Mouse (Mus musculus) regulatory T cell (primary cell): ENCODE data around the gene Bnip3.

ENCODE experiments used
- in situ Hi-C: fragments of 300-600 bp; cut with MboI, MseI; formaldehyde crosslinking; loops from one replicate; pipeline ENCODE4 v1.15.1; 2025; ENCODE audit warnings: high pct_unique_total_duplicates

Bnip3 gene

DNA sequence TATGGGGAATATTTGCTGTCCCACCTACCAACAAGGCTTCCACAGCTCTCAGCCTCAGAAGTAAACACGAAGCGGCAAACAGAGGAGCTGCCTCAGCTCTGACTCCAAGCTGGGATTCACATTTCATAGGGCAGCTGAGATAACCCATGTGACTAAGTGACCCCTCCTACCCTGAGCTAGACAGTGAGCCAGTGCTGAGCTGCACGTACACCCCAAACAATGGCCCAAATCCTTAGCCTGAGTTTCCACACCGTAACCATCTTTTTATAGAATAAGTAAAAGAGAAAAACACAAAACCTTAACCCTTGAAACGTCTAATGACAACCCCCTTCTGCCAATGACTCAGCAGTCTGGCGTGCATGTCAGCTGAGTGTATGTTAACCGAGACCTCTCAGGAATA is 2.3 kb downstream of the Bnip3 start:
- in situ Hi-C loops = loop anchor here (25.0 kb wide), 1 partner anchor 1230 kb away; the partner anchor contains the start of gene Mtg1

DNA sequence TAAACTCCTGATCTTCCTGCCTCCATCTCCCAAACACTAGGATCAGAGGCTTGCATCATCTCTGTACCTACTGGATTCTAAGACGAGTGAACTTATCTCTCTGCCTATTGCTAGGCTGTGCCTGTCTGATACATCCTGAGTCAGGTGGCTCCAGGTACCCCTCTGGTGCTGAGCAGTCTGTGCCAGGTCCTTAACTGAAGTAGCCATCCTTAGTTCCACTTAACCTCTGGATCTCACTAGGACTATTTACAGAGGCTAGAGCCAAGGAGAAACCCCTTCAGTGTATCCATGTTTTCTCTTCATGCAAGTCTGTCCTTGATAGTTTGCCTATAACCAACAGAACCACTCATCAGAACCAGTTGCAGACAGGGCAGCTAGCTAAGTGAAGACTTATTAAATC is 2.9 kb downstream of the Bnip3 start:
- in situ Hi-C loops = loop anchor here (25.0 kb wide), 1 partner anchor 1231 kb away; the partner anchor contains the start of gene Mtg1

DNA sequence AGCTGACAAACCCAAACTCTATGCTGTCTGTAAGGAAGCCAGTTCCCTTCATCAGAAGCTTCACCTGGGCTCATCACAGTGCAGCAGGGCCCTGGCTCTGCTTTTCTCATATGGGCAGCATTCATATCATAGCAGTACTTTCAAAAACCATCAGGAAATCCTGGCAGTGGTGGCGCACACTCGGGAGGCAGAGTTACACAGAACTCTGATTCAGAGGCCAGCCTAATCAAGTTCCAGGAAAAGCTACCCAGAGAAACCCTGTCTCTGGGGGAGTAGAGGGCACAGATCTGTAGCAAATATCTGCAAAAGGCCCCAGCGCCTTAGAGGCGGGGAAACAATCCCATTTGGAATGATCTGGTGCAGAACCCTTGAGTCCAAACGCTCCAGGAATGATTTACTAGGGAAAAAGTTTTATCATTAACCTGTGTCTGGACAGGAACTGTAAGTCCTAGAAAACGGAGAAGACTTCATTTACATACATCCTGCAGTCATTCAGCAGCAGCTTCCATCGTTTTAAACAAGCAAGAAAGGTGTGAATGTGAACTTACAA is 5.4 kb downstream of the Bnip3 start:
- in situ Hi-C loops = loop anchor here (25.0 kb wide), 1 partner anchor 1233 kb away; the partner anchor contains the start of gene Mtg1

DNA sequence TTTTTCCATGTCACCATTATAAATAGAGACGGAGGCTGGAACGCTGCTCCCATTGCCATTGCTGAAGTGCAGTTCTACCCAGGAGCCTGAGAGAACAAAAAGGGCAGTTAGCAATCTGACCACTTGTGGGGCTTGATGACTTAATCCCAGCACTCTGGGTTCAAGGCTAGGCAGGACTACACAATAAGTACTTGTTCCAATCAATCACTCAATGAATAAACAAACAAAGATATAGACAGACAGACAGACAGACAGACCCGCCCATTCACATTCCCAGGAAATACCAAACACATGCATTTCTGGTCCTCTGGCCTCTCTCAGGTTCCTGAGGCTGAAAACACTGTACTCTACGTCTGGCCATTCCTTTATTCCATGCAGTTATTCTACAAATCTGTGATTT is 10.6 kb downstream of the Bnip3 start:
- in situ Hi-C loops = no loop called here

DNA sequence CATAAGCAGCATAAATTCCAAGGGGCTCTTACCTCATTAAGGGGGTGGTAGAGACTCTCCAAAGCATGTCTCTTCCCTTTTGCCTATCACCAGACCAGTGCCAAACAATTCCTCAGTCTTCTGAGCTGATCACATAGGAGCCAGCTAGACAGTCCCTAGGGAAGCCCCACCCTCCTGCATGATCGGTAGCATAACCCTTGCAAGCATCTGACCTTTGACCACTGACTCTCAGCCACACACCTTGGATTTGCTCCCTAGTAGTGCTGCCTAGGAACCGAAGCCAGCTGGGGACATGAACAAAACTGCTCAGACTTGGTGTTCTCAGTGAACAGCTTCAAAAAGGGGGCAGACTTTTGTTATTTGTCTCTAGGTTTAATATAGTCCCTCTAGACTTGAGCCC is 11.2 kb downstream of the Bnip3 start:
- in situ Hi-C loops = no loop called here

DNA sequence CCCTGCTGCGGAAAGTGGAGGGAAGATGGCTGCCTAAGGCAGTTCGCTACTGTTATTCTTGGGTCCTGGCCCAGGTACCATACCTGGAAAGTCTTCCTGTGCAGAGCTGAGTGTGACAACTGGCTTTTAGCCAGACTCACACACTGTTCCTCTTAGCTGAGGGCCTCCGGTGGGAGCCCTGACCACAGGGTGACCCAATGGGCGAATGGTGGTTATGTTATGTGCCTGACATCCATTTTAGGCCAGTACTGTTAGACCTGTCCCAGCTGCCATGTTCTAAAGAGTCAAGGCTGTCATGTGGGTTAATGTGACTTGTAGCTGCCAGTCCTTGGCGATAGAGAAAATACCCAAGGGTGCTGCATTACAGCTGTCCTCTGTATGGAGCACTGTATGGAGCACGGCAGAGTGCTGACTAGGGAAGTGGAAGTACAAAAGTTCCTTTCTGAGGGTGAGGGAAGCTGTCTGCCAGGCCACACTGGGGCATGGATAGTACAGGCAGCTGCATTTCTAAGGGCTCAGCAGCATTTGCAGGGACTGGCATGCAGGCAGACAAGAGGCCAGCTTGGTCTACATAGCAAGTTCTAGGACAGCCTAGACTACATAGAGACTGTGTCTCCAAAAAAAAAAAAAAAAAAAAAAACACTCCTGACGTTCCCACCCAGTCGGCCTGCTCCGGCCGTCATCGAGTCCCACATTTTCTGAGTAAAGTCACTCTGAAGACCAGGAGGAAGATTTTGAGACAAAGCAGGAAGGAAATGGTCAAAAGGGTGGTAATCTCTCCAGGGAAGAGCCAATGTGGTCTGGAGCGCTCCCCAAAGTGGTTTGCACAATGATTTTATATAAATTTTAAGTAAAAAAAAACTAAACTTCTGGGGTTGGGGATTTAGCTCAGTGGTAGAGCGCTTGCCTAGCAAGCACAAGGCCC is 23.7 kb downstream of the Bnip3 start:
- in situ Hi-C loops = no loop called here

DNA sequence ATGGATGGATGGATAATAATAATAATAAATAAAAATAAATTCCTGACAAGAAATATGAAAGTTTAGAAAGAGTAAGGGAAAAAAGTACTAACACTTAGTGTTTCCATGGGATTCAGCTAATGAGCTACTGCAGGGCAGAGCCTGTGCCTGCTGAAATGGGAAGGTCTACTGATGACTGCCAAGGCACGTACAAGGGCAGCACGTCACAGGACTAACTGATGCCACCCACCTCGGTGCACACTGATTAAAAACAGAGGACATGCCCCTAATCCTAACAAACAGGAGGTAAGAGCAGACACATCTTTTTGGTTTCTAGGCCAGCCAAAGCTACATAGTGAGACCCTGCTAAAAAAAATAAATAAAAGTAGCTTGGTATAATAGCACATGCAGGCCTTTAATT is 25.6 kb downstream of the Bnip3 start:
- in situ Hi-C loops = no loop called here

DNA sequence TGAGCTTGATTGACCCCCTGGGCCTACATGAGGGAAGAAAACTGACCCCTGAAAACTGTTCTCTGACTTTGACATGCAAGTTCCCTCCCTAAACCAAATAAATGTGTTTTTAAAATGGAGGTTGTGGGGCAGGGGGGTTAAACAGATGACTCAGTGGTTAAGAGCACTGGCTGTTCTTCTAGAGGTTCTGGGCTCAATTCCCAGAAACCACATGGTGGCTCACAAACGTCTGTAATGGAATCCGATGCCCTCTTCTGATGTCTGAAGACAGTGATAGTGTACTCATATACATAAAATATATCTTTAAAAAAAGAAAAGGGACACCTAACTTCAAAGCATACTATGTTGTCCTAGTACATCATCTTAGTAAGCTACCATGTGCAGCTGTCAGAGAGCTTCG is 34.3 kb downstream of the Bnip3 start:
- in situ Hi-C loops = no loop called here

DNA sequence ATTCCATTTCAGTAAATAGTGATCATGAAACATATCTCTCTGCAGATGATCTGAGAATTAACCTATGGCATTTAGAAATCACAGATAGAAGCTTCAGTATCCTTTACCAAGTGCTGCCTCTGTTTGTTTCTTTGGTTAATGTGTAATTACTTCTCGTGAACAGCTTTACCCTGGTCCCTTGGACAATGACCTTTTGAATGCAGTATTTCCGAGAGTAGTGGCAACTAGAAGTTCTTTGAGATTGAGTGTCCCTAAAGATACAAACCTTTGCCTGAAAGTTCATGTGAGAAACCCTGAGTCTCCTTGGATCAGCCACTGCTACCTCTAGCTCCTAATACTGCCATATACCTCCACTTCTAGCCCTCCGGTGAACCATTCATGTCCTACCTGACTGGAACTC is 36.4 kb downstream of the Bnip3 start:
- in situ Hi-C loops = no loop called here

DNA sequence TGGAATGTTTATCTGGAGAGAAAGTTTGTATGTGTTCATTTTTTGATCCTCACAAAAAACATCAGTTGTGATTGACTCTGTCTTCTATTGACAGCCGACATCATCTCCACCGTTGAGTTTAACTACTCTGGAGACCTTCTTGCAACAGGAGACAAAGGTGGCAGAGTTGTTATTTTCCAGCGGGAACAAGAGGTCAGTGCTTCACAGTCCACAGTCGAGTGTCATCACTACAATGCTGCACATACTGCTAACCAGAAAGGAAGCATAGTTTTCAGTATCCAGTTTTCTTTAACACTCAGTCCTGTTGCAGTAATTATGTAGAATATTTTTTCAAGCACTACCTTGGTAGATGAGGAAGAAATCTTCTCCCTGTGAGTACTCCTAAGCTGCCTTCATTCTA is 41.0 kb downstream of the Bnip3 start:
- in situ Hi-C loops = no loop called here

DNA sequence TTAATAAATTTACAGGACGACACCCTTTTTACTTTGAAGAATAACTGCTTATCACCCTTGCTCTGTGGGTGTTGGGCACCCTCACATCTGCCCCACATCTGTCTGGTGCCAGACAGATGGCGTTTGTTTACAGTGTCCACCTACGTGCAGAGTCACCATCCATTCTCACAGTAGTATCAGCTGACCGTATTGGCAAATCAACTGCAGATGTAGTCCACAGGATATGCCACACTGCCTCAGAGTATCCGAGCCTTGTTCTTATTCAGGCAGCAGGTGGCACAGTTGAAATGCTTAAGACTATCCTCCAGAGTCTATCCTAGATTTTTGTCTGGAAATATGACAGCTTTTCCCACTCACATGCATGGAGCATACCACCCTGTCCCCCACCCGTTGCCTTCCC is 42.0 kb downstream of the Bnip3 start:
- in situ Hi-C loops = no loop called here

DNA sequence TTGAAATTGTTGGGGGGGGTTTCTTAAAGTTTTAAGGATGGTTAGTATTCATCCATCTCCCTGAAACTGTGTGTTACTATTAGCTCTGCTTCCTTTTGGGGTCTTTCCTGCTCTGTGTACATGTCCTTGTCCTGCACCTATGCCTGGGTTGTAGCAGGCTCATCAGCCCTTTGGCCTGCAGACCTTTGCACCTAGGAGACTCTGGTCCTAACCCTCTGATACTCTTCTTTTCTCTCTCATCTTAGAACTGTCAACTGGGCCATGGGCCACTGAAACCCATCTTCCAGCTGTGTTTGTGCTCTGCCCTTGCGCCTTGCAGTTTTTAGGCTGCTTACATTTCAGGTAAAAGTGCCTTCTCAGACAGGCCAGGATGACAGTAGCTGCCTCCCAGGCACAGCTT is 44.5 kb downstream of the Bnip3 start:
- in situ Hi-C loops = no loop called here

DNA sequence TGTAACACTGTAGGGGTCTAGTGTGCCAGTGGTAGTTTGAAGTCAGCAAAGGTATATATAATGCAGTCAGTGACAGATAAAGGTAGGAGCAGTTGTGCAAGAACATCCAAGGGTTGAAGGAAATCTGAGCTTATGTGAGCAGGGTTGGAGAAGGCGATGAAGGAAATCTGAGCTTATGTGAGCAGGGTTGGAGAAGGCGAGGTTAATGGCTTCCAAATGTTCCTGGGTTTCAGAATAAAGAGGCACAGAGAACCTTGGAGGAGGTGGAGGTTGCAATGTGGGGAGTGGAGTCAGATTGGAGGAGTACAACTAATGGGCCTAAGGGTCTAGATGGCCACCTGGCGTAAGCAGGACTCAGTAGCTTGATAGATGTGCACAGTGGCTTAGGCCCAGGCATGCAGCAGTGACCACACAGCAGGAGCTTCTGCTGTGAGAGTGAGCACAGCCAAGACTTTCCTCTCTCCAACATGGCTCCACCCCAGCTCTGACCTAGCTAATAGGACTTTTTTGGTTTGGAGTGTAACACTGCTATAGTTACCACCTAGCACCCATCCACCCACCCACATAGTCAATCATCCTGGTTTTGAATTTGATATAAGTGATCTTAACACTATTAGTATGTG is 45.3 kb downstream of the Bnip3 start:
- in situ Hi-C loops = no loop called here

DNA sequence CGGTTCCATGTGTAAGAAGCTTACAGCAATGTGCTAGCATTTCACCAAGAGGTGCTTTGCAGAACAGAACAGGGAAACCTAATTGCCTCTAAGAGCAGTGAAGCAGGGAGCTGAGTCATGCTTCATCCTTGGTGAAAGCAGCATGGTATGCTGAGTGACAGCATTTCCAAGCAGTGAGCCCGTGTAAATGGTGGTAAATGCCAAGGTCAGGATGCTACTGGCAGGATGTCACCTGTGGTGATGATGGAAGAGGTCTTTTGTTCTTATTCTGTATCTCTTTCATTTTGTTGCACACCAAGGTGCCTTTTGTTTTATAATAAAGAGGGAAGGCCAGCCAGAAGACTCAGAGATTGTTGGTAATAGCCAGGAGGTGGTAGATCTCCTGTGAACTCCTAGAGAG is 52.6 kb downstream of the Bnip3 start:
- in situ Hi-C loops = no loop called here

DNA sequence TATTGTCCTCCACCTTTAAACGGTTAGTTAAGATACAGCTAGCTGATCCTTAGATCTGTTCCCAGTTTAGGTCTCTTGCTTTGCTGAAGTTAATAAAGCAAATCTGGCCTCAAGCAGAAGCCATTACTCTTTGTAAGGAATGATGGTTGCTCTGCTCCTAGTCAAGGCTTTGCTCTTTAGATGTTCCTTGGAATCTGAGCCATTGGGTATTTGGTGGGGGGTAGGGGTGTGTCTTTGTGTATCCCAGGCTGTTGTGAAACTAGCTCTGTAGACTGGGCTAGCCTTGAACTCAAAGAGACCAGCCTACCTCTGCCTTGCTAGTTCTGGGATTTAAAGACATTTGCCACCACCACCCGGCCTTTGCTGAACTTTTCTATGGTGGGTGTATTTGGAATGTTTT is 55.1 kb downstream of the Bnip3 start:
- in situ Hi-C loops = no loop called here

DNA sequence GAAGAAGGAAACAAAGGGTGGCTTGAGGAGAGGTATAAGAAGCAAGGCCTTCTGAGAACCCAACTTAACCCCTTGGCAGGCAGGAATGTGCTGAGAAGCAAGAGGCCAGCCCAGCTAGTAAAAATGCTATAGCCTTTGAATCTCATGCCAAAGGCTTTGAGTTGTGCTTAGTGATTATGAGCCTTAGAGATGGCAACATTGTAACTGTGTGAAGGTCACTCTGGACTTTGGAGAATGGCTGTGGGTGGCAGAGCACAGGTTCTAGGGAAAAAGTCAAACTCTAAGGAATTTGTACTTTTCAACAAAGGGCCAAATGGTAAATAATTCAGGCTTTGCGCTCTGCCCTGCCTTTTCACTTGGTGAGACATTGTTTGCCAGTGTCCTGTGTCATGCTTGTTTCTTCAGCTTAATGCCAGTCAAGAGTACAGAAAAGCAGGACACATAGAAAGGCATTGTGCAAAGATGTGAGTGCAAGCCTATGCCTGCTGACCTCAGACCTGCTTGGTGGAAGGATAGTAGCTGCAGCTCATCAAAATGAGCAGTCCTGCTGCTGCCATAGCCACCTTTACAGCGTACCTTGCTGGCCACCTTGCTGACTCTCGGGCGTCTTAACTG is 55.8 kb downstream of the Bnip3 start:
- in situ Hi-C loops = no loop called here

DNA sequence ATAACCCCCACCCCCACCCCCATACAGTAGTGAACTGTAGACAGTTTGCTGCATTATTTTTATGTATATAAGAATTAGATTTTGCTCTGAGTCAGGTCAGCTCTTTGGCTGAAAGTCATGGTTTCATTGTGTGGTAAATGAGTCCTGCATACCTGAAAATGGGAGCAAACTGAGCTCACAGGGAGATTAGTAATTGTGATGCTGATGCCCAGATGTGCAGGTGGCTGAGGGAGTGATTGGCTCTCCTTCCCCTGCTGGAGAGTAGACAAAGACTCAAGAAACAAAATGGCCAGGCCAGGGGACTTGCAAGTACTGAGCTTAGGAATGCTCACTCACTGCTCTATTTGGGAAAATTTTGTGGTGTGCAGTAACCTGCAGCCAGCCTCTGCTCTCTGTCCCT is 59.2 kb downstream of the Bnip3 start:
- in situ Hi-C loops = no loop called here

DNA sequence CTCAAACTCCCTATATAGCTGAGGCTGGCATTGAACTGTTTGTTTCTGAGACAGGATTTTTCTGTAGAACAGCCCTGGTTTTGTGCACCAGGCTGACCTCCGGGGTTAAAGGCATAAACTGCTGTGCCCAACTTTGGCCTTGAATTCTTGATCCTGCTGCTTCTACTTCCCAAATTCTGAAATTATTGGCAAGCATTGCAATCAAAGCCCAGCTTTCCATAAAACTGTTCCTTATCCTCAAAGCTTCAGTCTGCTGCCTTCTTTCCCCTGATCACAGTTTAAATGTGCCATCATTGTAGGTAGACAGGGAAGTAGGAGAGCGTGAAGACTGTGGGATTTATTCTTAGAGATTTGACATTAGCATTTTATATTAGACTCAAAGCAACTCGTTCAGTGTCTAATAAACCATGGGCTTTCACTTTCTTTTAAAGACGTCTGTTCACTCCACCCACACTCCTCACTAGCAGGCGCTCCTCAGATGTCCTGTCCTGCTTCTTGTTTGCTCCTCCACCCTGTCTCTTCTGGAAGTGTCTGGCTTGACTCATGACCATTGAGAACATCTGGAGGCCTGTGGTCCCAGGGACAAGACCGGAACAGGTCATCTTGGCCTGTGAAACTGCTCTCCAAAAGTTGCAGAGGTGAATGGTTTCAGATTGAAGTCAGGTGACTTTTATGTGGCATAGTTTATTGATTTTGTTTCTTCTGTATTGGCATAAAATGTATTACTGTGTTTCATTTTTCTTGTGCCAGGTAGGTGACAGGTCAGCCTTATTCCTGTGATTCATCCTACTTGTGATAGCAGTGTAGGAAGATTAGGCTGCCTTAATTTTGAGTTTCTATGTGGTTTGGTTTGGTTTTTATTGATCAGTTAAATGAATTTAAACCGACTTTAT is 61.0 kb downstream of the Bnip3 start:
- in situ Hi-C loops = loop anchor here (5.0 kb wide), 1 partner anchor 364 kb away; the partner anchor contains the start of genes Lrrc27 and Stk32c

DNA sequence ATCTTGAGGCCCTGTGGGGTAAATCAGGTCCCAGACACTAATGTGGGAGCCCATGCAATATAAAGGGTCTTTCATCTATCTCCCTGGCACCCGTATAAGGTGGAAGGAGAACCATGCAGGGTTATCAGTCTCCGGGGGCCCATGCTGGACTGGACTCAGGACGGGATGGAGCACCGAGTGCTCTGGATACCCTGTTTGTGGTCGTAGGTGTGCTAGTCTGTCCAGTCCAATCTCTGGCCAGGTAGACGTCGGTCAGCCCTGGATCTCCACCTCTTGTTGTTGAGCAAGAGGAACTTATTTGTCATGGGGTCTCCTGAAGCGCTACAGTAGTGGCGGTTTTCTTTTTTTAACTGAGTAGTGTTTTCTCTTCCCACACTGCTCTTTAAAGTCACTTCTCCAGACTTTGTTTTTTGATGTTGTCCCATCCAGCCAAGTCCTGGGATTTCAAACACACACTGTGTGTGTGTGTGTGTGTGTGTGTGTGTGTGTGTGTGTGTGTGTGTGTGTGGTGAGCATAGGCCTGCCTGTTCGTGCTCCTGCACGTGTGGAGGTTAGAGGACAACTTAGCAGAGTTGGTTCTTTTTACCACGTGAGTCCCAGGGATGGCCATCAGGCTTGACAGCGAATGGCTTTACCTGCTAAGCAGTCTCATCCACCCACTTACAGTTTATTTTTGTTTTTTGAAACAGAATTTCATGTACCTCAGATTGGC is 61.8 kb downstream of the Bnip3 start:
- in situ Hi-C loops = loop anchor here (5.0 kb wide), 1 partner anchor 365 kb away; the partner anchor contains the start of genes Lrrc27 and Stk32c

DNA sequence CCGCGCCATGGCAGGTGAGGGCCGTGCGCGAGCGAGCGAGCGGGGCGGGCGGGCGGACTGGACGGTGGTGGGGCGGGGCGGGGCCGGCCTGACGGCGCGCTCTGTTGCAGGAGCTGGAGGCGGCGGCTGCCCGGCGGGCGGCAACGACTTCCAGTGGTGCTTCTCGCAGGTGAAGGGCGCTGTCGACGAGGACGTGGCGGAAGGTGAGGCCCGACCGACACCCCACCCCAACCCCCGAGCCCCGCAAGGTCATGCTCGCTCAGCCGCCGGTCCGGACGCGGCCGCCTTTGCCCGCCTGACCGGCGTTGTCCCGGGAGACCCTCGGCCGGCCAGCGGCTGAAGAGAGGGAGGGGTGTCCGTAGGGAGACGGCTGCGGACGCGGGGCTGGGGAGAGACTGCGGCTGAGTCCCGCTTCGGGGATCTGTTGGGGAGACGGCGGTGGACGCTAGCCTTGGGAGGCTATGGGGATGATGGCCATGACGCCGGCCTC is 62.8 kb downstream of the Bnip3 start:
- in situ Hi-C loops = loop anchor here (5.0 kb wide), 1 partner anchor 366 kb away; the partner anchor contains the start of genes Lrrc27 and Stk32c
